Mouse (Mus musculus) brain, embryonic 14.5 days (tissue): ENCODE data around the gene Gpx5.

ENCODE experiments used
- CTCF ChIP-seq: fragments of 200-500 bp; IDR thresholded peaks from 2 replicates; pipeline ENCODE4 v1.5.1; 2012; ENCODE audit warnings: inconsistent platforms, mild to moderate bottlenecking, moderate library complexity, borderline replicate concordance; ENCODE audit not compliant: insufficient read depth, insufficient read length; ENCODE audit errors: extremely low read depth
- POLR2A ChIP-seq: fragments of 200-500 bp; IDR thresholded peaks from 2 replicates; pipeline ENCODE4 v1.6.1; 2012; ENCODE audit warnings: mild to moderate bottlenecking, inconsistent platforms, borderline replicate concordance; ENCODE audit not compliant: poor library complexity, insufficient read depth, insufficient read length, severe bottlenecking; ENCODE audit errors: extremely low read depth

GRCm38 (mm10) chr13:21320262-21320661 is 27.7 kb upstream of the Gpx5 start:
- no peak for TF ChIP-seq CTCF
- TF ChIP-seq POLR2A = no peak
